Mouse (Mus musculus) kidney, postnatal 10 days (tissue): ENCODE data around the gene 2410131K14Rik.

ENCODE experiments used
- DNase-seq: peaks from one replicate; pipeline ENCODE4 v3.0.0; 2021; ENCODE audit warnings: mixed read lengths

2410131K14Rik gene

DNA sequence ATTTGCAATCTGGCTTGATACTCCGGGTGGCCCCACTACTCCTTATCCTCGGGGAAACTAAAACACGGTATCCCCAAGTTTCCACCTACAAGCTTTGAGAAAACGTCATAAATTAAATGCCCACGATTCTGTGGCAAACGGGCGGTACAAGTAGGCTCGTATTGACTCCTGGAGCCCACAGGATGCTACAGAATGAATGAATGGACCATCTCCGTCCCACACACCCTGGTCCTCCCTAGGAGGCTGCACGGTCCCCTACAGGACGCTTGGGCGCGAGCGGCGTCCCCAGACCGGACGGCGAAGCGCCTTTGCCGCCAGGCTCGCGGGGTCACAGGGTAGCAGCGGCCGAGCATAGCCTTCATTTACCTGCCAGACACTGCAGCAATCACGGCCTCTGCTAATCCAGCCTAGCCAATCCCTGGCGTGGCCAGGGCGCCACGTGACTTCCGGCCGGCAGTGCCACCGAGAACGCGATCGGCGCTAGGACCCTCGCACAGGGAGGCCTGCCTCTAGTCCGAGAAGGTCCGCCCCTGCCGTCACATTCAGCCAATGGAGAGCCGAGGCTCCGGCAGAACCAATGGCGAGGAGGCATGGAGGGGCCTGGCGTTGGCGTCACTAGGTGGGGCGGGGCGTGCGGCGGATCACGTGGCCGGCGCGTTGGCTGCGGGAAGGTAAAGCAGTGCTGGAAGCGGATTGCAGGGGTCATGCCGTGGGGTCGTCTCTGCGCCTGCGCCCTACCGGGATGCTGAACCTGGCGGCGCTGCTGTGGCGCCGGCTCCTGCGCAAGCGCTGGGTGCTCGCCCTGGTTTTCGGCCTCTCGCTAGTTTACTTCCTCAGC, at the start of gene 2410131K14Rik, which contains the start of gene Rnft2:
TSS of gene 2410131K14Rik (plus strand) at position 622 of the 838 bp plus-strand sequence.
TSS of gene Rnft2 (minus strand) at position 511 of the 838 bp plus-strand sequence.
- peak; percentile 100 for DNase-seq

DNA sequence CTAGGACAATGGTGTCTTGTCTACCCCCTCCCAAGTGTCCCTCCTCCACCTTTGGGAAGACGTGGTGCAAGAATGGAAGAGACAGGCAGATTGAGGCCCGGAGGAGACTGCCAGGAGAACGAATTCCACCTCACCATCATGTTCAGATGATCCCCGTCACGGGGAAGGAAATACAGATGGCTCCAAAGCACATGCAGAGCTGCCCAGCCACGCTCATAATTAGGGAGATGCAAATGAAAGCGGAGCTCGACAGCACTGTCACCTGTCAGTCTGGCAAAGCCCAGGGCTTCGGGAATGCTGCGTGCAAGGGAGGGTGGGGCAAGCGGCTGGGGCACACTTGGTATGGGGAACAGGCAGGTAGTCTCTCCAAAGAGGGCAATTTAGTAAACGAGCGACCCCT, 47.6 kb upstream of the 2410131K14Rik start:
- DNase-seq = no peak

DNA sequence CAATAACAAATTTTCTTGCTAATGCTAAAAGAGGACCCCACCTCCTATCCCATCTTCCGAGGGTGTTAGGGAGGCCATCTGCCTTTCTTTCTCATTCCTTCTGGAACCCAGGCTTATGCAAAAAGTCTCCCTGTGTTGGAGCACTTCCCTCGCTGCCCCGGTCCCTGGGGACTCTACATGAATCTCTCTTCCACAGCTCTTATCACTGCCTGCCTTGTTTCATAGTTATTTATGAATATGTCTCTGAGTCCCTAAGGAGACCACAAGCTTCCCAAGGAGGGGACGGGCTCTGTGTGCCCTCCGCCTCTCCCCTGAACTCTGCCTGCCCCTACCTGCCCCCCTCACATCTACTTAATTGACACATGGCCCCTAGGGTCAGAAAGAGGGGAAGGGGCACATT, 45.4 kb upstream of the 2410131K14Rik start:
- DNase-seq = no peak

DNA sequence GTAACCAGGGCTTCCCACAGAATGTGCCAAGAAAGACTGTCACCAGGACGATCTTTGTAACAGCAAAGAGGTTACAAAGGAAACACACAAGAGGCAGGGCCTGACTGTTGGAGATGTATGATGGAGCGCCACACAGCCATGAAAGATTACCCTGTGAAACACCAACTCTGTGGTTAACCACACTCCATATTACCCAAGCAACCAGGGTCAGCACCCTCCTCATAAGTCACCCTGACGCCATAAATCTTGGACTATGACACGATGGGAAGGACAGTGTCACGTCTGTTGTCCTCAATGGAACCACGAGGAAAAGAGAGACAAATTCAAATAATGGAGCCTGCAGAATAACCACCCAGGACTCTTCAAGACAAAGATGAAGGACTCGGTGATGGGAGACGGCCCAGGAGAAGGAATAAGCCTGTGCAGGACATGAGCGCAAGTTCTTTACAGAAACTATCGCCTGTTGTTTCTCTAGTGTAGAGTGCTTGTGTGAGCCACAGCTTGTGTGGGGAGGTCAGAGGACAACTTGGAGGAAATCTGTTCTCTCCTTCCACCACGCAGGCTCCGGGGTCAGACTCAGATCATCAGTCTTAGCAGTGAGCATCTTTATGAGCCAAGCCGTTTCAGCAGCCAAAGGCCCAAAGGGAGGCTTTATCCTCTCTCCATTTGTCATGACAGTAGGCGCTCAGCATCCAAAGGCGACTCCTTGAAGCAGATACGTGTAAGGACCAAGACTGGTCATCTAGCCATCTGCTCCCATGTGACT, 40.2 kb upstream of the 2410131K14Rik start:
- peak; percentile 74 for DNase-seq

DNA sequence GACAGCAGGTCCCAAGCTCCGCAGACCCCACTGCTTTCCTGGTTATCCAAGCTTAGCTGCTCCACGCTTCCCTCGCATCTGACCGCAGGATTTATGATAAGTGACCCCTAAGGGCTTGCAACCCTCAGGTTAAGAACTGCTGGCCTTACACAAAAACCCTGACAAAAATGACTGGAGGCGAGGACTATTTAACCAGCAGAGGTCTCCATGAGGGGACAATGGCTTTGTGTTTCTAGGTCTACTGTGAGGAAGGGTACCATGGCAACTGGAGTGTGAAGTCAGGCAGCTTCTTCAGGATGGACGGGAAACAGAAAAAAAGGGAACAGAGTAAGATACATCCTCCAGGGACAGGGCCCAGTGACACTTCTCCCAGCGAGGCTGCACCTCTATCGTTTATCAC, 39.2 kb upstream of the 2410131K14Rik start:
- no peak for DNase-seq

DNA sequence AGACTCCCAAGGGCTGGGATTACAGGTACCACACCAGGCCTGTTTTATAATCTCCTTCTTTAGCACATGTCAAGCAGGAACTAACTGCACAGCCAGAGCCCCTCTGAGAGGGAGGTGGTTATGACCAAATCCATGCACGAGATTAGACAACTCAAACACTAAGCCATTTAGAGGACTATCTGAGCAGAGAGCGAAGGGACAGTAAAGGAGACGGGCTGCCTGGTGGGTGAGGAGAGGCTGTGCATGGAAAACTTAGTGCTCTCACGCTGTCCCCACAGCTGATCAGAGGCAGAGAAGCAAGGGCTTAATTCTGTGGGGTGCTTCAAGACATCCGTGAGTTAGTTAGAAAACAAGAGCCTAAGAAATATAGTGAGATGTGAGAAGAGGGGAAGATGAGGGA, 31.0 kb upstream of the 2410131K14Rik start:
- no peak for DNase-seq

DNA sequence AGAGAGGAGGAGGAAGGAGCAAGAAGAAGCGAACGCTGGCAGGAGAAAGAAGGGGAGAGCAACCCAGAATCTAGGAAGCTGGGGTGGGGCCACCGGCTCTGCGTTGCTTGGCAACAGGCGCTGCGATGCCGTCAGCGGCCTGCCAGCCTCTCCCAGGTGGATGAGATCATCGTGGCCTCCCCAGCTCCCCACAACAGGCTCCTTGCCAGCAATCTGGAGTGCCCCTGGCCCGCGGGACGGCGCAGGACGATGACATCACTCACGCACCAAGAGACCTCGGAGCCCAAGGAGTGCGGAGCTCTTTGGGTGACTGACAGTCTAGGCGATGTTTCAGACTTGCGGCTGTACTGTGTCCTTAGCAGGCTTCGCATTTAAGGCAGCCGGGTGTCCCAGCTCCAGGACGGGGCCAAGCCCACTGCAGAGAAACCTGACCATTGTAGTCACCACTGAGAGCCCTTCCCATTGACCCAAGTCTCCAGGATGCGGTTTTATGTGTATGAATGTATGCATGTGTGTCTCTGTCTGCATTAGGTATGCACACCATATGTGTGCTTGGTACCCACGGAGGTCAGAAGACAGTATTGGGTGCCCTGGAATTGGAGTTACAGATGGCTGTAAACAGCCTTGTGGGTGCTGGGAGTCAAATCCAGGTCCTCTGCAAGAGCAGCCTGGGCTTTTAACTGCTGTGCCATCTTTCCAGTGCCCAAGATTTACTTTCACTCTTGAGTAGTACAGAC, 30.4 kb upstream of the 2410131K14Rik start:
- peak; percentile 74 for DNase-seq

DNA sequence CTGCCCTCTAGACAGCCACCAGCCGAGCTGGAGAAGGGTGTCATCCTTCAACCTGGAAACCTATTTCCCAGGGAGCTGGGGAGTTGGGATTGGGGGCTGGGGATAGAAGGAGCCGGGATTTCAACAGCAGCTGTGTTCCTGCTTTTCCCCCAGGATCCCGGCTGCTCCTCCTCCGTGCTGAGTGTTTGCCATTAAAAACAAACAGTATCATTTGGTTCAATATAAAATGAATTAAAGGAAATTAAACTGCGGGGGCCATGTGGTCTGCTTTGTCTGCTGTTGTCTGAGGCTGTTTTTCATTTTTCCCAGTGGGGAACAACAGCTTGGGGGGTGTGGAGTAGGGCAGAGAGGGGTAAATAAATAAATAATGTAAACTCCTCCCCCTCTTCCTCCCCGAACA, 27.6 kb upstream of the 2410131K14Rik start:
- peak; percentile 54 for DNase-seq

DNA sequence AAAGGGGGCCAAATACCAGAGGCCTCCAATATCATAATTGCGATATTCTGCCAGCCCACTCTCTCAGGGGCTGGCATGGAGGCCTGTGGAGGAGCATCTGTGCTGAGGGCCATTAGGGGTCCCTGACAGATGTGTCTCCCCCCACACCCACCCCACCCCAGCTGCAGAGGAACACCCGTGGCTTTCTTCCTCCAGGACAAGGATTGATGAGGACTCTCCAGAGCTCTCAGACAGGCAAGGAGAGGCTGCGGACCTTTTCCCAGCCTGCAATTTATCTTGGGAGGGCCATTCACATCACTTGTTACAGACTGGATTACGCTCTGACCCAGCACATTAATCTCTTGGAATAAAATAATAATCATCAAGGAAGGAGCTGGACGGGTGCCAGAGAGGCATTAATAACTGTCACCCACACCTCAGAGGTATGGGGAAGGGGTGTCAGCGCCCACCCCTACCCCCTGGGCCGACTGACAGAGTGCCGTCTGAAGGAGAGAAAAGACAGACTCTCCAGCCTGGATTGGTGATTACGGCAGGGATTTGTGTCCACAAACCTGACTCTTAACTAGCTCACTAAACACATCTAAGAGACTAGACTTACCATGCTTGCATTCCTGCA, 21.8 kb upstream of the 2410131K14Rik start:
- no peak for DNase-seq

DNA sequence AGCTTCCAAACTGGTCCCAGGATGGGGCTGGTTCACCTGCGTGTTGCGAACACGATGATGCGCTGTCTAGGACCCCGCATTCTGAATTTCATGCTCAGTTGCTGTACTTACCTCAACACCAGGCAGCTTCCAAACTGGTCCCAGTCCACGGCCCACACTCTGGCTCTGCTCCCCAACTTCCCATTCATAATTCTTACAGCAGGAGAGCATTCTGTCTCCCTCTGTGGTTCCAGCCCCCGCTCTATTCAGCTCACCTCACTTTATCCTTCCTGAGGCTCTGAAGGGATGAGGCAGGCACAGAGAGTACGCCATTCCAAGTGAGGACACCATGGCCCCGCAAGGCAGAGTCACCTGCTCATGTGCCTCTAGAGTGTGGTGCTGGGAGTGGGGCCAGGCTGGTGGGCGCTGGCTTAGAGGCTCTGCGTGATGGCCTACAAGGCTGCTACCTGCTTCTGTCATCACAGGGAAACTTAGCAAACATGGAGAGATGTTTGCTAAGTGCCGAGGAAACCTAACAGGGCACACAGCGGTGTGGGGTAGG, 14.9 kb upstream of the 2410131K14Rik start:
- DNase-seq = no peak

DNA sequence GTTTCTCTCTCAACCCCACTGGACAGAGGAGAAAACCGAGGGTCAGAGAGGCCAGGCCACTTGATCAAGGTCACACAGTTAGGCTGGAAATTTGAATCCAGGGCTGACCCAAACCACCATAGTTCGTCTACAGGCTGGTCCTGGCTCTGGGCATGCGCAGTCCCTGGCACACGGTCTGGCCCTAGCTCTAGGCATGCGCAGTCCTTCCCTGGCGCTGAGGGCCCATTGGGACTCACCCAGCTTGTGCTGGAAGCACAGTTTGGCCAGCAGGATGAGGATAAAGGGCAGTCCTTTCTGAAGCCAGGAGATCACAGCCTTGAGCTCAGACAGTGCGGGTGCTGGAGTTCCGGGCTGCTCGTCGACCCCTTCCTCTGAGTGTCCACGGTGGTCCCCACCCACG, 8.1 kb upstream of the 2410131K14Rik start:
- DNase-seq = no peak

DNA sequence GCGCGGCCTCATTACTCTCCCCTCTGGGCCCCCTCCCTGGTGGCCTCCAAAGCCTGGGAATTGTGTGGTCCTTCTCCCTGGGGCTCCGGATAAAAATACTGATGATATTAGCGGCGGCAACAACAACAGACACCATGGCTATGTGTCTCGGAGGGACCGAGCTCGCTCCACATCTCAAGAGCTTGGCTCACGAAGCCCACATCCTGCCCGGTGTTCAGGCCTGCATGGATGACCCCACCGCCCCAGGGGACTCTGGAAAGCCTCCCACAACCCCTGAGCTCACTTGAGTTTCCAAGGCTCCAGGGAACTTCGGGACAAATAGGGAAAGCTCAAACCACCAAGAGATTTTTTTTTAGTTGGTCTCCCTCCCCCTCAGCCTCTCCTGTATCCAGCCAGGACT, 5.4 kb upstream of the 2410131K14Rik start:
- DNase-seq = no peak

DNA sequence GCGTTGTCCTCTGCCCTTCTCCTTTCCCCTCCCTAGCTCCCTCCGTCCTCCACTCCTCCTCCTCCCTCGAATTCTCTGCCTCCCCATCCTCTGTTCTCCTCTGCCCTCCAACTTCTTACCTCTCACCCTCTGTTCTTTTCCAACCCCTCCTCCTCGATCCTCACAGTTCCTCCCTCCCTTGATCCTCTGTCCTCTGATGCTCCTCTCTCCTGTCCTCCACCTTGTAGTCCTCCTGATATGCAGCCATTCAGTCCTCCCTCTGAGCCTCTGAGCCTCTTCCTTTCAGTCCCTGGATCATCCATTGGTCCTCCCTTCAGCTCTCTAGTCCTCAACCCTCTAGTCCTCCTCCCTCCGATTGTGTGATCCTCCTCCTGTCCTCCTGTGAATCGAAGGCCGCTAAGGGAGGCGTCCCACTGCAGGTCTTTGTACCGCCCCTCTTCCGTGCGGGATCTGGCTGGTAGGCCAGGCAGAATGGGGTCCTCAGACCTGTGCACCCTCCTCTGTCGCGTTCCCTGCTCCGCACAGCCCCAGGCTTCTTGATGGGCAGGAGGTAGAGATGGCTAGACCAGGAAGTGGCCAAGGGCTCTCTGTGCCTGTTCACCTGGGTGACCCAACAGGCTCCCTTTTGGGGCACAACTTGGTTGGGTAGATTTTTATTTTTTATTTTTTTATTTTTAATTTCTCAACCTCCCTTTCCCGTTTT, 730 bp downstream of the 2410131K14Rik start:
- no peak for DNase-seq

DNA sequence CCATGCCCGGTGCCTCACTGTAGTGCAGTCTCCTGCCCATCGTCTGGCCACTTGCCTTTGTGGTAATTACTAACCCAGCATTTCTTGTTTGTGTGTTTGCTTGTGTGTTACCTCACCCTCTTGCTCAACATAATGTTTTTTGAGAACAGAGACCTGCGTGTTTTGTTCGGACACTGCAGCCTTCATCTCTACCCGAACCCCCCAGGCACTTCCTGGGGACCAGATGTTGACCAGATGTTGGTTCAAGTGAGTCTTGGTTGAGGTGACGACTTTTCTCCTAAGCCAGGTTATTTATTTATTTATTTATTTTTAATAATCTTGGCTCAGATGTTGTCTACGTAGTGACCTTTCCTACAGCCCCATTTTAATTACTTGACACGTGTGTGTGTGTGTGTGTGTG, 2.4 kb downstream of the 2410131K14Rik start:
- no peak for DNase-seq

DNA sequence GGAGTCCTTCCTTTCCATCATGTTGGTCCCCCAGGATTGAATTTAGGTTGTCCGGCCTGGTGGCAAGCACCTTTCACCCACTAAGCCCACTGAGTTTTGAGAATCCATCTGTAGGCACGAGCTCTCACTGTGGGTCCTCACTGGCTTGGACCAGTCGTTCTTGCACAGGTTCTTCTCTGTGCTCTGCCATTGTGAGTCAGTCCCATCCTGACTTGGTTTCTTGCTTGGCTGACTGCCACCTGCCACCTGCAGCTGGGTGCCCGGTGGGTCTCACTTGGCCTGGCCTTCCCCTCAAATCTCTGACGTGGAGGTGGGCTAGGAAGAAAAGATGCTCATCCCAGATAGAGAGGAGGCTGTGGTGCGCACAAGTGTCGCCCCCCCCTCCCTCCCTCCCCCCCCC, 6.0 kb downstream of the 2410131K14Rik start:
- no peak for DNase-seq

DNA sequence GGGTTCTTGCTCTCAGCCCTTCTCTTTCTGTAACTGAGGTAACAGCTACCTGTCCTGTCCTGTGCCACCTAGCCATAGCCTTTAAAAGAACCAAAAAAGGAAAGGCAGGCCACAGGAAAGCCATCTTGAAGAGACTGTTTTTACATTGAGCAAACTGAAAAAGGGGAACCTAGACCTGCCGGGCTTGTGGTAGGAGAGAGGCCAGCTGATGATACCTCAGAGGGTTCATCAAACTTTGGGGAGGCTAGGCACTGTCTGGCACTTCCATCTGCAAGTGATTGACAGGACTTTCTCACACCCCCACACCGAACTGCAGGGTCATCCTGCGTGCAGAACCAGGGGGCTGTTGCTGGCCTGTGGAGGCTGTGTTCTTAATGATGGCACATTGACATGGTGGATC, 8.5 kb downstream of the 2410131K14Rik start:
- no peak for DNase-seq

DNA sequence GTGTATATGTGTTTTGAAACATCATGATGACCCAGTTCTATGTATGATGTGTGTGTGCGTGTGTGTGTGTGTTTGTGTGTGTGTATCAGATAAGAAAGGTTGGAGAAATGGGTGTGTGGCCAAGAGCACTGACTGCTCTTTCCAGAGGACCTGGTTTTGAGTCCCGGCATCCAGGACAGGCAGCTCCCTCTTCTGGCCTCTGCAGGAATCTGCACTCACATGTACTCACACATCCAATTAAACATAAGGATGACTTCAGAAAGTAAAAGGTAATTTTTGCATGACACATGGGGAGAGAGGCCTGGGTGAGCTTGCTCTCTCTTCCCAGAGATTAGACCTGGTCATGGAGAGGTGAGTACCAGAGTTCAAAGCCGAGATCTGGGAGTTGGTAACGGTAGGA, 12.0 kb downstream of the 2410131K14Rik start:
- no peak for DNase-seq

DNA sequence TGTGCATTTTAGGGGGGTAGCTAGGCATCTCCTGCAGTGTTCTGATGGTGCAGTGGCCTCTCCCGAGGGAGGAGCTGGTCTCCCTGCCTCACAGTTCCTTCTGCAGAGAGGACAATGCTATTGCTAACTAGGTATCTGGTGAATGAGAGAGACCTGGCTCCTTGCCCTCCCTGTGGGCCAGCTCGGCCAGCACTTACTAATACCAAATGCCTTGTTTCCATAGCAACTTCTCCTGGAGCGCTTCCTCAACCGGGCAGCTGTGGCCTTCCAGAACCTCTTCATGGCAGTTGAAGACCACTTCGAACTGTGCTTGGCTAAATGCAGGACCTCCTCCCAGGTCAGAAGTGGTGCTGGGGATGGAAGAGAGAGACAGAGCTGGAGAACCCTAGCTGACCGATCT, 14.1 kb downstream of the 2410131K14Rik start:
- DNase-seq = no peak

DNA sequence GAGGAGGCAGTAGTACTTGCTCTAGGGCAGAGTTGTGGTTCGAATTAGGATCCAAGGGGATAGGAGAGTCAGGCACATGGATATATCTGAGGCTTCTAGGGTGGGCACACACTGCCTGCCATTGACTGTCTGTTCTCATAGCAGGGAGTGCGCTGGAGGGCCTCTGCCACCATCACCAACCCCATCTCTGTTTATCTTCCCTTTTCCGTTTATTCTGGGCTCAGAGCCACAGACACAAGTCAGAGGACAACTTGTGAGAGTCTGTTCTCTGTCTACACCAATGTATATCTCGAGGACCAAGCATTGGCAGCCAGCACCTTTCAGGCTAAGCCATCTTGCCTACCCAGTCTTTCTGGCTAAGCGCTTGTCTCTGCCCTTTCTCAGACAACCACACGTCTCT, 14.6 kb downstream of the 2410131K14Rik start:
- DNase-seq = no peak

DNA sequence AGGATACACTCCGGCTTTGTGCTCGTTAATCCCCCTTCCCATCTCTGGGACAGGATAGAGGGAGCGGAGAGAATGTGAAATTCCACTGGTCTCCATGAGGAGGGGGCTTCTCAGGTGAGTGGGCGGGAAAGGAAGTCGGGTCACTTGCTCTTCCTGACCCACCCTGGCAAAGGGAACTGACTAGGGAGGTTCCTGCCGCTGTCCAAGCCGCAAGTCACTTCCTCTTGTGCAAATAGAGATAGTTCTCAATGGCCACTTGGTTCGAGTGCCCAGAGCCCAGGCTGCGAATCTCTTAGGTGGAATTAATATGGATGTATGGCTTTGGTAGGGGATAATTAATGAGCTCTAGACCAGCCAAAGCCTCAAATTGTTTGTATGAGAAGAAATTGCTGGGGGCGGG, 15.0 kb downstream of the 2410131K14Rik start:
- DNase-seq = no peak

DNA sequence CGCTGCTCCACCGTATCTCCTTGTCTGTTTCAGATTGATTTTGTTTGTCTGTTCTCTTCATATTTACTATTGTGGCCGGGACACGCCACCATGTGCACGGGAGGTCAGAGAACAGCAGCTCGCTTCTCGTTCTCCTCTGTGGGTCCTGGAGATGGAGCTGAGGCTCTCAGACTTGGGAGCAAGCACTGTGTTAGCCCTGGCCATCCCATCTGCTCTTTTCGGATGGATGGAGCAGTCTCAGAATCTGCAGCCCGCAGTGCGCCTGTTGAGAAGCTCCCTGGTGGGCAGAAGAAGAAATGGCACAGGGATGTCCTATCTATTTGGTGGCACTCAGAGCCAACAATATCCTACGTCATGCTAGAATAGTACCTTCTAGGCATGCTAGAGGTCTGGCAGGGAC, 15.6 kb downstream of the 2410131K14Rik start:
- DNase-seq = no peak

DNA sequence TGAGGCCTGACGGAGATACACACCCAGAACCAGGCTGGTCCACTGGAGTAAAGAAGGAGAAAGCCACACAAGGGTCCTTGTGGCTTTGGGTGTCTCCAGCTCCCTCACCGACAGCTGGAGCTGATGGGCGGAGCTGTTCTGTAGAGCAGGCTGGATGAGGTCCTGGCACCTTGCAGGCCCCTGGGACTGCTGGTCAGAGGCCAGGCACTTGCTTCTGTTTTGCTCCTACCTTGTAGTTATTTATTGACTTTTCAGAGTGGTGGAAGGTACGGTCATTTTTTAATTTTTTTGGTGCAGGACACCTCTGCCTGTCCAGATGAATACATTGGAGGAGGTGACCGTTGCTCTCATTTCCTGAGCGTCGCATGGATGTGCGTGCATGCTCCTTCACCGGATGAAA, 16.2 kb downstream of the 2410131K14Rik start:
- peak; percentile 32 for DNase-seq
